Mouse (Mus musculus): ENCODE measurements around the gene Mrm1.

GRCm38 (mm10) chr11:84767898-84768297, 51.4 kb downstream of the Mrm1 start:
- TF ChIP-seq POLR2A (IDR thresholded peaks at IDR 0.05; ENCODE audit: borderline replicate concordance, control insufficient read depth, low read depth, low read length) (no peak), CTCF (IDR thresholded peaks at IDR 0.05; ENCODE audit: control insufficient read depth, insufficient read depth, low read length) (no peak)

All from bone marrow, adult 2 months (tissue).